Mouse (Mus musculus) gastrocnemius, adult 2 months (tissue): ENCODE data around the gene Cdca8. TPM values are rescaled to one million over a fixed set of nuclear protein-coding genes. Genes with fewer than 3 reads are reported as not detected.

Experiments
- DNase-seq: peaks from one replicate; pipeline ENCODE4 v3.0.0; 2022
- H3K27ac ChIP-seq: fragments of 200-600 bp; 2 replicates; pipeline ENCODE4 v1.8.1; 2022; ENCODE audit warnings: mild to moderate bottlenecking
- H3K4me3 ChIP-seq: fragments of 200-600 bp; 2 replicates; pipeline ENCODE4 v1.8.1; 2022; ENCODE audit warnings: mild to moderate bottlenecking, moderate library complexity
- CTCF ChIP-seq: fragments of 200-600 bp; IDR thresholded peaks from 2 replicates; pipeline ENCODE4 v1.8.1; 2022; ENCODE audit warnings: antibody characterized with exemption, mild to moderate bottlenecking, moderate library complexity
- intact Hi-C: fragments of 180-260 bp; cut with DNase I; formaldehyde crosslinking; loops from one replicate; pipeline ENCODE4 v1.15.1; 2025
- total RNA-seq, 2 experiments: library from RNA; stranded (reverse); gene quantifications; 2 replicates each; pipeline ENCODE4 v1.2.3; 2021

Gene Cdca8
- total RNA-seq, 2 experiments from 2014 or later = 0.28 to 0.38 TPM

DNA sequence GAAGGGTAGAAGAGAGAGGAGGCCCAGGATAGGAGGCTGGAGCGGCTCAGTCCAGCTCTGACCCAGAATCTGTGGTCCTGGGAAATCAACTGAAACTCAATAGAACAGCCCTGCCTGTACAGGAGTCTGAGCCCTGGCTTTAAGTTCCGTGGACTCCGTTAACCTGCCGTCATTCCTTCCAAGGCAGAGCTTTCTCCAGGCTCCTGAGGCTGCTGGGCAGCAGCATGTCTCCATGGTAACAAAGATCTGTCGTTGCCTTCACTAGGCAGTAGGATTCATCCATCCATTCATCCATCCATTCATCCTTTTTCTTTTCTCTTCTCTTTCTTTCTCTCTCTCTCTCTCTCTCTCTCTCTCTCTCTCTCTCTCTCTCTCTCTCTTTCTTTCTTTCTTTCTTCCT, 31.6 kb upstream of the Cdca8 start:
- no peak overlapping the region for H3K4me3 ChIP-seq
- no peak for TF ChIP-seq CTCF
- DNase-seq = no peak
- intact Hi-C loops = no loop called here
- no peak overlapping the region for H3K27ac ChIP-seq

DNA sequence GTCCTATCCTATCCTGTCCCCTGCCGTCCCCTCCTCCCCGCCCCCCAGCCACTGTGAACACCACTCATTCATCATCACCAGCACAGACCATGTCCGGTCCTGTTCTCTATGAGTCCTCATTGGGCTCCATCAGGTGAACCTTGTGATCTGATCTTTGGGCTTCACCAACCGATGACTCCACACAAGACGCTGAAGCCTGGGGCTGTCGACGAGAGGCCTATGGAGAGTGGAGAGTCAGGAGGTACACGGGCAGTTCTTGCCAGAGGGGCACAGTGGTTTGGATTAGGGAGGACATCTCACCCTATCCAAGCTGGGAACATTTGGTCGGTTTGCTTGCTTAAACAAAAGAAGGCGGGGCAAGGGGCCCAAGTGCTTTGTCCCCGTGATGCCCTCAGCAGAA, 31.1 kb upstream of the Cdca8 start:
- no peak for TF ChIP-seq CTCF
- intact Hi-C loops = no loop called here

DNA sequence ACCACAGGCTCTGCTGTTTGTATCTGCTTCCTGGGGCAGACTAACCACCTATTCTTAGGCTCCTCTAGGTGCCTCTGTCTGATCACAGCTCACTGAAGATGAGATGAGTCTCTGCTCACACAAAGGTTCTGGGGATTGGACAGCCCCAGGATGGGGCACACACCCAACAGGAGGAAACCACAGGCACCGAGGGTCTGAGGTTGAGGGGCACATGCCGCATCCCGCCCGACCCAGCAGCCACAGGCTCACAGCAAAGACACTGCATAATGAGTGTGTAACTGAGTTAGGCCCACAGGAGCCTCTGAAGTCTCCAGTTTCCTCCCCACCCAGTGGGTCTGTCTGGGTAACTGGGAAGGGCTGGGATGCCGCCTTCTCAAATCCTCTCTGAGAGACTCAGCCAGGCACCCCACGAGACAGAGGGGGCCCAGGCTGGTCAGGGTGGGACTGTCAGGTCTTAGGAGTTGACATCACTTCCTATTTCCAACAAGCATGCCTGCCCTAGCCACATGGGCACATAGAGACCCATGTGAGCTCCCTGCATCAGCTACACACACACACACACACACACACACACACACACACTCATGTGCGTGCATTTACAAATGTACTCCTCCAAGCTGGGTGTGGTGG, 30.2 kb upstream of the Cdca8 start:
- TF ChIP-seq CTCF = no peak
- DNase-seq = no peak
- no peak overlapping the region for H3K4me3 ChIP-seq
- H3K27ac ChIP-seq = no peak overlapping the region
- intact Hi-C loops = no loop called here

More for the DNA sequence above, 31.1 kb upstream of the Cdca8 start:
- no peak overlapping the region for H3K4me3 ChIP-seq
- no peak for DNase-seq
- H3K27ac ChIP-seq = no peak overlapping the region

DNA sequence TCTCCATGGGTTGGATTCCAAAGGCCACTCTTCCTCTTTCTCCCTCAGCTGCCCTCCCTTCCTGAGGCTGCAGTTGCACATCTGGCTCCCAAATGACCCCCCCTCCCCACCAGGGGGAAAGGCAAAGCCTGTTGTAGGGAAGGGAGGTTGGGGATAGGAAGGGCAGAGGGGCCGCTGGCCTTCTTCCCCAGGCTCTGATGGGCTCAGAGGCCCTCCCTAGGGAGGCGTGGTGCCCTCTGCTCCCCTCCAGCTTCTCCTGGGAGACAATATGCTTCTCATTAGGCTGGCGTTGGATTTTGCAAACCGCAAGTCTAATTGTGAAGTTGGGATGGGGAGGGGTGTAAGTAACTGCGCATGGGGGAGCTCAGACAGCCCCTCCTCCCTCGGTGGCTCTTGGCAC, 29.6 kb upstream of the Cdca8 start:
- Histone ChIP-seq H3K27ac (no peak overlapping the region), H3K4me3 (no peak overlapping the region)
- intact Hi-C loops = no loop called here
- TF ChIP-seq CTCF = no peak
- DNase-seq = no peak

DNA sequence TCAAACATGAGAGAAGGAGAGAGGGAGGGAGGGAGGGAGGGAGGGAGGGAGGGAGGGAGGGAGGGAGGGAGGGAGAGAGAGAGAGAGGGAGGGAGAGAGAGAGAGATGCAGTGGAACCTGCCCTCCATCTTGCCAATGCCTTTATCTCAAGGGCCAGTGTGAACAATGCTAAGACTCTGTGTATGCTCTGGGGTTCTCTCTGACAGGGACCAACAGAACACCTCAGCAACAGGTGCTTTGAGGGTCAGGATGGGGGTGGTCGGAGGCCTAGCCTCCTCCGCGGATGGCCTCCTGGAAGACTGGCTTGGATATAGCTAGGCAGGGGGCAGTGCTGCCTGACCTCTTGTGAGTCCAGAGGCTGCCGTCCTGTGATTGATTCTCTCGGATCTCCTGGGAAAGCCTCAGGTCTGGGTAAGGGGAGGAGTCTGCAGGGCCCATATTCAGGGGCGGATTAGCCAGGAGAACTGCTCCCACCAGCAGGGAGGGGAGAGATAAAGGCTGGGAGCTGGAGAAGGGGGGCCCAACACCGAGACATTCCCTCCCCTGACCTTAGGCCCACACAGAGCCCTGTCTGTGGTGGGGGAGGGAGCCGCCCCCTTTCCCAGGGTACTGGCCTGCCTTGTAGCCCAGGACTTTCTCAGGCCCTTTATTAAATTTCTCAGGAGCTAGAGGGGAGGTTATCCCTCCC, 25.9 kb upstream of the Cdca8 start:
- no peak overlapping the region for H3K27ac ChIP-seq
- H3K4me3 ChIP-seq = no peak overlapping the region
- no peak for DNase-seq
- no peak for TF ChIP-seq CTCF
- intact Hi-C loops = no loop called here

DNA sequence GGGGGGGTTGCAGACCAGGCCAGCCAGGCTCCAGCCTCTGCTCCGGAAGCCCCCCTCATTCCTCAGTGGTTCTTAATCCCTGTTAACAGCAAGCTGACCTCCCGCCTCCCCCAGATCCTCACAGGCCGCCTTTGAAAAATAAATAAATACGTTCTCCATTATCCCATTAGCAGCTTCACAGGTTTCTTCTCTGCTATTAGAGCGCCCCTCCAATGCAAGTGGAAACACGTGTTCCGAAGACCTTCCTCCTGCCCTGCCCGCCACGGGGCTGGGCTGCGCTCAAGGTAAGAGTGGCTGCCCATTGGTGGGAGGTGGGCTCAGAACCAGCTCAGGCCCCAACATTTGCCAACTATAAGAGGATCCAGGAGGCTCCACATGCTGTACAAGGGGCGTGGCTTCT, 23.5 kb upstream of the Cdca8 start:
- intact Hi-C loops = no loop called here
- Histone ChIP-seq H3K27ac (no peak overlapping the region), H3K4me3 (no peak overlapping the region)
- TF ChIP-seq CTCF = no peak
- DNase-seq = no peak

DNA sequence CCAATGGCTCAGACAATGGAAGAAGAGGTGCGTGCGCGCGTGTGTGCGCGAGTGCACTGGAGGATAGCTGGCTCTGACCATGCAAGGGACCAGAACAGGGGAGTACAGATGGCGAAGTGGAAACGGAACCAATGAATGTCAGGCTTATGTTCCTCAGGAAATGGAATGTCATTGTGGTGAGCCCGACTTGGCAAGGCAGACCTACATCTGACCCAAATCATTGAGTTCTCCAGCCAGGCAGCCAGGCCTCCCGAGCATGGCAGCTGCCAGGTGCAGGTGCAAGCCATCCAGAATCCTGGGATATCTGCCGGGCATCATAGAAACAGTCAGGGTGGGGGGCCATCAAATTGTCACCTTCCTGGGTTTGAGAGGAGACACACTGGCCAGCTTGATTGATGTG, 21.8 kb upstream of the Cdca8 start:
- intact Hi-C loops = no loop called here
- no peak overlapping the region for H3K4me3 ChIP-seq
- no peak for TF ChIP-seq CTCF
- DNase-seq = no peak
- no peak overlapping the region for H3K27ac ChIP-seq

DNA sequence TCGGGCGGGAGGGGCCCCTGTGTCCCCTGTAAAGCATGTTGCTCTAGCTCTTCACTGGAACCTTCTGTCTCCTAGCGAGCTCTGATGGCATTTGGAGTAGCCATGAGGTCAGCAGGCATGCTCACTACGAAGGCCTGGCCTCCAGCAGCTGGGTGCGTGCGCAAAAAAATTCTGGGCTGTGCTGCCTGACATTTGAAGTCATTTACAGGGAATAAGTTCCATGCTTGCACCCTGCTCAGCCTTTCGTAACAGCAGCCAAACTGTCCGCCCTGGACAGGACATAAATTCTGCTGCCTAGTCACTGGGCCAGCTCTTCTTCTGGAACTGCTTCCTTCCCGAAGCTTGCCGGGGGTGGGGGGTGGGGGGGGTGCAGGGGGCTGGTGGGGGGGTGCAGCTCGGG, 20.0 kb upstream of the Cdca8 start:
- intact Hi-C loops = no loop called here
- no peak for TF ChIP-seq CTCF
- Histone ChIP-seq H3K4me3 (no peak overlapping the region), H3K27ac (peak overlapping the region; percentile 8; the same call in 1 of the 2 replicates)
- peak; percentile 33 for DNase-seq

DNA sequence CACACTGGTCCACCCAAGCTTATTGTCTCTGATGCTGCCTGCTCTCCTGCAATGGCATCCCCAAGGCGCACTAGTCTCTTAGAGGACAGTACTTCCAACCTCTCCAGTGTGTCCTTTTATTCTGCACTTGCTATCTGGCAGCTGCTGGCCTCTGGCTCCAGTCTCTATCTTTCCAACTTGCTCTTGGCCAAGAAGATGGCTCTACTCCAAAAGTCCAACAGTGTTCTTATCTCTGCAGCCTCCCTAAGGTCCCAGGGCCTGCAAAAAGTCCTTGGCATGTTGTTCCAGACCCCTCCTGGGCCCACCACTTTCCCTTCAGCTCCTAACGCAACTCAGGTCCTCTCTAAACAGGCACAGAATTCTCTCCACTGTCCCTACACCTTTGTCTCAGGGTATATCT, 18.2 kb upstream of the Cdca8 start:
- intact Hi-C loops = no loop called here
- DNase-seq = no peak
- no peak for TF ChIP-seq CTCF
- Histone ChIP-seq H3K4me3 (no peak overlapping the region), H3K27ac (no peak overlapping the region)

DNA sequence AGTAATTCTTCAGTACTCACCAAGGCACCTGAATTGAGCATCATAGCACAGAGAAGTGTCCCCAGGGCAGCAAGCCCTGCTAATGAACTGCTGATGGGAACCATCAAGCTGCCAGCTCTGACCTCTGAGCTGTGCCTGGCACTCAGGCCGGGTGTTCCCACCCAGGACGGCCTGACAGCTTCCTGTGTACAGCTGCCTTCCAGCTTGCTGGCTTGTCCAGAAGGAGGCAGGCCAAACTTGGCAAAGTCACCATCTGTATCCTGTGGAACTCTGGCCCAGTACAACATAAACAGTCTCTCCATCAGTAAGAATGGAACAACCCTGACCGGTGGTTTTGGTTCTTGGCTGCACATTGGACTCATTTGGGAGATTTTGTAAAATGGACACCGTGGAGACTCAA, 14.4 kb upstream of the Cdca8 start:
- no peak for DNase-seq
- no peak overlapping the region for H3K27ac ChIP-seq
- H3K4me3 ChIP-seq = no peak overlapping the region
- intact Hi-C loops = no loop called here
- TF ChIP-seq CTCF = no peak

DNA sequence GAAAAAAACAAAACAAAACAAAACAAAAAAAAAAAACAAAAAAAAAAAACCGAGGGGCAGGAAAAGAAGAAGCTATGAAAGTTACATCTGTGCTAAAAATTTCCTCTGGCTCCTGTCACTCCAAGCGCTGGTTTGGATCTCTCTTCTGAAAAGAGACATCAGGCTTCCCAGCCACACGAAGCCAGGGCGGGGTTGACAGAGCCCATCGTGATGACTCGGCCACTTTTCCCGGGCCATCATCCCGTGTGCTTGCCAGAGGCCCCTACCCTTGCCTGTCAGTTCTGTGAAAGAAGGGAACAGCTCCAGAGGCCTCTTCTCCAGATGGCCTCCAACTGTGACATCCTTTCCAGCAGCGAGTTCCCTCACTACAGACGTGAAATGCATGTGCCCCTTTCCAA, 11.9 kb upstream of the Cdca8 start:
- no peak for TF ChIP-seq CTCF
- H3K27ac ChIP-seq = peak overlapping the region; percentile 43; the same call in 1 of the 2 replicates
- DNase-seq = no peak
- intact Hi-C loops = no loop called here
- H3K4me3 ChIP-seq = peak overlapping the region; percentile 30; the same call in 1 of the 2 replicates

DNA sequence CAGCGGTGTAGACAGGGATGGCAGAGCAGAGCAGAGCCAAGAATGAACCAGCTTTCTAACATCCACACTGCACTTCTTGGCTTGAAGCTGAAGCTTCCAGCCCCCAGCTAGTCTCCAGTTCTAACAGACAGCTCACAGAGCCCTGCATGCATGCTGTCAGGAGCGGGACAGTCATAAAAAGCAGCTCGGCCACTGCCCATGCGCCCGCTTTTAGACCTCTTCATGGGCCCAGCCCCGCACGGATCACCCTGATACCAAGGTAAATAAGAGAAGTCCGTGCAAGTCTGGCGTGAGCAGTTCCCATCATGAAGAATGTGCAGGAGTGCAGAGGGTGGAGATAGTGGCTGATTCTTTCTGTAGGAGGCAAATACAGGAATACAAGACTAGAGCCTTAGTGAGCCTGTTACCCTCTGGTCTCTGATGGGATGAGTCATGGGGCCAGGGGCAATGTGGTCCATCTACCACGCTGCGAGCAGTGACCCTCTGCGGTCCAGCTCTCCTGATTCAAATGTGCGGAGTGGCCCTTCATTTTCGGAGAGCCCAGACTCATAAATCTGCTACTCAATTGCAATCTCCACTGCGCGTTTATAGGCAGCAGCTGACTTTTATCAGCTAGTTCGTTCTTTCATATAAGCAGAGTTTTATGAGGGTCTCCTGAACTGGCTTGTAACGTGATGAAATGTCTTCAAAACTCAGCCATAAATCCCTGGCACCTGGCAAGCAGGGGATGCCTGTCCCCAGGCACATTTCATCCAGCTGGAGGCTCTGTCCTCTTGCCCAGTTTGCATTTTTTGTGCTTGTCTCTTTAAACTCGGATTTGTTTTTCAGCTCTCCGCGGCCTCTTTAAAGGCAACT, 11.3 kb upstream of the Cdca8 start:
- no peak for TF ChIP-seq CTCF
- Histone ChIP-seq H3K27ac (0 out of 2 replicates have a peak overlapping the region, but pooled peaks have one; percentile 43), H3K4me3 (peak overlapping the region; percentile 30; the same call in 1 of the 2 replicates)
- intact Hi-C loops = no loop called here
- DNase-seq = no peak

DNA sequence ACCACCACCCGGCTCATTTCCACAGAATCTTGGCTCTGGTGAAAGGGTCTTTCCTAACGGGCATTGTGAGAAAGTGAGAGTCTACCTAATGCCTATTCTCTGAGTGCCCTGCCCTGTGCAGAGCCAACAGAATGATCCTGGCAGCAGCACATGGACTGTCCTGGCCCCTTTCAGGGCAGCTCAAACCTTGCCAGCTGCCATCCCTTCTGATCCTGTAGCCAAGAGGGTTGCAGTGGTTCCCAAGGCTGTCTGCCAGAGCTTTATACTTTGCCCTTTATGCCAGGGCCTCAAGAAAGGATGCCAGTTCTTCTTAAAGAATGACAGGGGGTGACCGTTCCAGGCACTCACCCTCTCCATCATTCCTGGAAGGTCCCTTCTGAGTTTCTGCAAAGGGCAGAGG, 10.4 kb upstream of the Cdca8 start:
- H3K27ac ChIP-seq = no peak overlapping the region
- no peak for TF ChIP-seq CTCF
- intact Hi-C loops = no loop called here
- DNase-seq = no peak
- H3K4me3 ChIP-seq = no peak overlapping the region
